Mouse (Mus musculus) megakaryocyte, adult 5-6 weeks (primary cell): Measurements from ENCODE around the gene Ghdc. TPM values are rescaled to one million over a fixed set of nuclear protein-coding genes. Genes with fewer than 3 reads are reported as not detected.

Source experiments
- ATAC-seq: 2 replicates; pipeline ENCODE4 v1.8.0; 2016; ENCODE audit warnings: mild to moderate bottlenecking, inconsistent platforms; ENCODE audit not compliant: poor library complexity, severe bottlenecking
- total RNA-seq, 2 experiments: library from RNA; stranded (forward) in 1 of 2; stranded (reverse) in 1 of 2; fragments of 153-499, 151-499 nt in 1 of 2; fragments of 221-1000, 200-1000 nt in 1 of 2; gene quantifications; 2 replicates each; pipeline versions ENCODE4 v1.2.3 to v1.2.4; 2015 to 2017

Ghdc gene
- total RNA-seq, 2 experiments from 2014 or later = 5.6 to 6.6 TPM

- ATAC-seq = no peak
Observed at GRCm38 (mm10) chr11:100784286-100784685, 13.5 kb upstream of the Ghdc start.

GRCm38 (mm10) chr11:100782568-100782967, 11.8 kb upstream of the Ghdc start:
- ATAC-seq = no peak

DNA sequence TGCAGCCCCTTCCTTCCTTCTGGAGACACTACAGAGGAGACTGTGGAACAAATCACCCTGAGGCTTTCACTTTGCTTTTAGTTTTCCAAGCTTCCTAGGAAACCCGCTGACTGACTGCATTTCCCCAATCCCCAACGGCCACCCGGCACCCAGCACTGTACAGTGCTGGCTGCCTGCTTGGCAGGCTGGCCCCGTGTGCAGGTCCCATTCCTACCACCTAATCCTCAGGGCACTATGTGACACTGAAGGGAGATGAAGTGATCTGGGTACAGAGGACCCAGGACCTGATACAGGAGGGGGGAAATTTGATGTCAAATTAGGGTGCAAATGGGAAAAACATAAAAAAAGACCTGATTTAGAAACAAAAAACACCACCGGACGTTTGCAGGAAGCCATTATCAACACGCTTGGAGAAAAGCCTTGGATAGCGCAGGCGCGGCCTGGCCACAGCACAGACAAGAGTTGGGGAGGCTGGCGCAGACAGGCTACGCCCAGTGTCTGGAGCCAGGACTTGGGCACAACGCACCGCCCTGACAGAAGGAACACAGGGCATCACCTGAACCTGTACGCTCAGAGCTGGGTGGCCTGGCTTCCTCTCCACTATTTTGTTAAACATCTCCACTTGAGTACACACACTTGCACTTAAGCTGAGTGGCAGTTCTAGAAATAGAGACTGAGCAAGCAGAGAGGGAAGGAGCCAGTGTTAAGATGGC, 11.2 kb upstream of the Ghdc start:
- no peak for ATAC-seq

- ATAC-seq = no peak
Observed at GRCm38 (mm10) chr11:100780247-100780646, 9.5 kb upstream of the Ghdc start.

DNA sequence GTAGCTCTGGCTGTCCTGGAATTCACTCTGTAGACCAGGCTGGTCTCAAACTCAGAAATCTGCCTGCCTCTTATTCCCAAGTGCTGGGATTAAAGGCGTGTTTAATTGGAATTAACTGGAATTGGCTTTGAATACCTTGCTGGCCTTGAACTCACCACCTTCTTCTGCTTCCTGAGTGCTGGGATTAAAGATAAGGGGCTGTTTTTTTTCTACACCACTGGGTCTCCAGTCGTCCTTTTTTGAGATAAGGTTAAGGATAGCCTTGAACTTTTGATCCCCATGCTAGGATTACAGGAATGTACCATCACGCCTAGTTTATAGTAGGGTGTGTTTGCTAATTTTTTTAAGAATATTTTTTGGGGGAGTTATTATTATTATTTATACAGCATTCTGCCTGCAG, 7.3 kb upstream of the Ghdc start:
- ATAC-seq = no peak

- ATAC-seq = no peak
Observed at GRCm38 (mm10) chr11:100775921-100776320, 5.2 kb upstream of the Ghdc start.

- no peak for ATAC-seq
Observed at GRCm38 (mm10) chr11:100774261-100774660, 3.5 kb upstream of the Ghdc start.

GRCm38 (mm10) chr11:100769980-100770379, 777 bp downstream of the Ghdc start:
- ATAC-seq = no peak

DNA sequence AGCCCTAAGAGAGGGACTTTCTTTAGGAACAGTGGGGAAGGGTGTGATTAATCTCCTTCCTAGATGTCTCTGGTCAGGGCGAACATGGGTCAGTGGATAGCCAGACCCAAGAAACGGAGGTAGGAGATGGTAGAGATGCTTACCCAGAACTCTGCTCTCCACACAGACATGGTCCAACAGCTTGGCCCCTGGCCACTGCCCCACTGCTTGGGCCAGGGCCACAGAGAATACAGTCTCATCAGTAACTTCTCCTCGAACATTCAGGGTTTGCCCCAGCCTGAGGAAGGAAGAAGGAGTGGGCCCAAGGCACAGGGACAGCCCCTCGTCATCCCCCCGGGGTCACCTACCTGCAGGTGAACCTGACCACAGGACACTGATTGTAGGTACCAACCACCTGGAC, 2.9 kb downstream of the Ghdc start:
- no peak for ATAC-seq

DNA sequence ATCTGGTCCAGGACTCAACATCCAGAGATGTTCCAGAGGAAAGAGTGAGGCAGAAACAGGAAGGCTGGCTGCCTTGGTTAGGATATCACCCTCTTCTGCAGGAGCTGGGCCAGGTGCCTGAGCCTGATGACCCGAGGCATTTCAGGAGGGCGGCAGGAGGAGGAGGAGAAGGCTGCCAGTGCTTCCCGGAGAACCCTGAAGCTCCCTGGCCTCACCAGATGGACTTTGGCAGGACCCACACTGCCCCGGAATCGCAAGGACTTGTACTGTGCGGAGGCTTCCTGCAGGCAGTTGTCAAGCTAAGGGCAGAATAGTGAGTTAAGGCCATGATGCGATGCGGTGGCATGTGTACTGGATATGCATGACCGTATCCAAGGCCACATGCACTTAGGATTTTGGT, 4.0 kb downstream of the Ghdc start:
- ATAC-seq = no peak

GRCm38 (mm10) chr11:100762831-100763230, 7.9 kb downstream of the Ghdc start, which contains the start of gene Hcrt:
Gene Hcrt (minus strand): TSS chr11:100762931.
- no peak for ATAC-seq

- ATAC-seq = peak; percentile 86
Observed at GRCm38 (mm10) chr11:100761547-100762045, 9.2 kb downstream of the Ghdc start.

GRCm38 (mm10) chr11:100759611-100760233, 11.0 kb downstream of the Ghdc start, which contains the start of gene Kcnh4:
Gene Kcnh4 (minus strand): TSS chr11:100759942.
- ATAC-seq = peak; percentile 70

DNA sequence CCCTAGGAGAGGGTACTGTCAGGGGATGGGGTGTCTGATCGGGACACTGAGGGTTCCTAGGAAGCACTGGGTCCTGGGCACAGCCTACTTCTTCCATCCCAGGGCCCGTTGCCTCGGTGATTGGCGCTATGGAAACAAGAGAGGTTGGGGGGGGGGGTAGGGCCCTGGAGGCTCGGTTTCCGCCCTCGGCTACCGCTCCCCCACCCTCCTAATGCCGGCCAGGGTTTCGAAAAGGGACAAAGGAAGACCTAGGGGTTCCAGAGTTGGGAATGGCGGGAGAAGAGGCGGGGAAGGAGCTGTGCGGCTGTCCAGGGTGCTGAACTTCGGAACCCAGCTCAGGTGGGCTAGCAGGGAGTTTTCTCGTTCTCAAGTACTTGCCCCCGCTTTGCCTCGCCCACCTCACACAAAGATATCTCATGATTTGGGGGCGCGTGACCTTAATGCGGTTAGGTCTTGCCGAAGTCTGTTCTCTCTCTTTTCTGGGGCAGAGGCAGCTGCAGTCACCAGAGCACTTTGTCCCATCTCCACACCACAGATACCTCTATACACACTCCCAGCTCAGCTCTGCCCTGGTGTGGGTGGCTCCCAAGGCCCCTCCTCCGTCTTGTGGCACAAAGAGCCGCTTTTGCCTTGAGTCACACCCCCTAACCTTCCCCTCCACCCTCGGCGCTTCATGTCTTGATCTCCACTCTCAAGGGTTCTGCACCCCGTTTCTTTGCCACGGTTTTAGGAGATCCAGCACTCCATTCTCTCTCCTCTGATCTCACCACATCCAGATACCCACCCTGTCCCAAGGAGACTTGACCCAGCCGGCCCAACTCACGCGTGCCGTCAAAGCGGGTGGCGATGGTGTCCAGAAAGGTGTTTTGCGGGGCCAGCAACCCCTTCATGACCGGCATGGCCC, 11.8 kb downstream of the Ghdc start:
- no peak for ATAC-seq

DNA sequence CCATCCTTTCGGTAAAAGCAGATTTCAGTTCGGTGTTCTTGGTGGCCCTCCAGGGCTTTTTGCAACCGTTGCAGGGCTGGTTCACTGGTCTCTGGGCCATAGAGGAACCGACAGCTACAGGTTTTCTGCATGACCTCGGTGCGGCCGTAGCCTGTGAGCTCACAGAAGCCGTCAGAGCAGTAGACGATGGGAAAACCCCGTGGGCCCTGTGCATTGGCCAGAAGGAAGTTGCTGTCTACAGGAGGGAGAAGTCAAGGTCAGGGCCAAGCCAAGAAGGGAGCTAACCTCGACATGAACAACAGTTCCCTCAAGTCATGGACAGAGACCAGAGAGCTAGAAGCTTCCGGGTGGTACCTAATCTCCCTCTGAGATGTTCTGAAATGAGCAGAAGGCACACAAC, 13.2 kb downstream of the Ghdc start:
- ATAC-seq = no peak

- no peak for ATAC-seq
Observed at GRCm38 (mm10) chr11:100756476-100756875, 14.3 kb downstream of the Ghdc start.

GRCm38 (mm10) chr11:100754693-100755057, 16.1 kb downstream of the Ghdc start:
- ATAC-seq = no peak

DNA sequence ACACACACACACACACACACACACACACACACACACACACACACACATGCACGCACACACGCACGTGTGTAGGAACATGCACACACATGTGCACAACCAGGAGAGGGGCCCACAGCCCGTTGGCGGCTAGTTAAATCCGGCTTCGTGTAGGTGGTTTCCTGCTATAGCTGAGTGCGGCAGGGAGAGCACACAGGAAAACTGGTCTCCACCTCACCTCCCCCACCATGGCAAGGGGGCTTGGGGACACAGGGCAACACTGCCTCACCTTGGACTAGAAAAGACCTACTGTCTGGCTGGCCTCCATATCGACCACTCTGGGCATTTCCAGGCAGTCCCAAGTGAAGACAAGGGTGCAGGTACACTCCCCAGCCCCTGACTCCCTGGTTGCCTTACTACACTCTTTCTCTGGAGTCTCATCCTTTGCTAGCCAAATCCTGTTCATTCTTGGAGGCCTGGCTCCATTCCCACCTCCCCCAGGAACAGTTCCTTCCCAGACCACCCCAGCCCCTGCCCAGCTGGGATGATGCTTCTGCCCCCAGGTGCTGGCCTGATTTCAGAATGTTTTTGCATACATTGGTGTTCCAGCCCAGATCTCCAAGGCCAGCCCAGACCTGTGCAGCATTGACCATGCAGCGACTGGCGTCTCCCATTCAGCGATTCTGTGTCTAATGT, 16.6 kb downstream of the Ghdc start:
- ATAC-seq = no peak

DNA sequence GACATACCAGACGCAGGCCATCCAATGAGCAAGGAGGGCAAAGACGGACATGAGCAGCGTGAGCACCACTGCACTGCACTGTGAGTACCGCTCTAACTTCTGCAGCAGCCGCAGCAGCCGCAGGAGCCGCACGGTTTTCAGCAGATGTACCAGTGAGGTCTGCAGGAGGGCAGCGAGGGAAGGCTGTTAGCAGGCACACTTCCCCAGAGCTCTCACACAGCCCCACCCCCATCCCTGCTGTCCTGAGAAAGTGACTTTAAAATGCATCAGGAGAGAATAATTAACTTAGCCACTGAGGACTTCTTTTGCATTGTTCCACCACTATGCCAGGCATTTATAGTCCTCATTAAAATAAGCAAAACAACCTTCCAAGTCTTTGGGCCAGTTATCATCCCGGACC, 18.5 kb downstream of the Ghdc start:
- ATAC-seq = no peak

GRCm38 (mm10) chr11:100750127-100750526, 20.6 kb downstream of the Ghdc start:
- no peak for ATAC-seq

- no peak for ATAC-seq
Observed at GRCm38 (mm10) chr11:100749469-100749868, 21.3 kb downstream of the Ghdc start.
